Mouse (Mus musculus): ENCODE data around the gene Cpeb4.
"Not testable (repeated sequence)": the region's sequence is repeated elsewhere in the genome, so short reads cannot be mapped to it uniquely, and the experiment has no call there.

The Cpeb4 gene

GRCm38 (mm10) chr11:31980089-31980488 lies 108.1 kb downstream of the Cpeb4 start:
- DNase-seq: not testable (repeated sequence)

GRCm38 (mm10) chr11:31981830-31982229 lies 109.8 kb downstream of the Cpeb4 start:
- DNase-seq: no peak

GRCm38 (mm10) chr11:31982247-31982943 lies 110.4 kb downstream of the Cpeb4 start:
- DNase-seq: not testable (repeated sequence)

- no peak for DNase-seq
Measured at GRCm38 (mm10) chr11:31983249-31983648, 111.2 kb downstream of the Cpeb4 start.

- DNase-seq: no peak
Measured at GRCm38 (mm10) chr11:31984786-31985185, 112.8 kb downstream of the Cpeb4 start.
